Mouse (Mus musculus): ENCODE data around the gene Spsb2. TPM values are rescaled to one million over a fixed set of nuclear protein-coding genes. Genes with fewer than 3 reads are reported as not detected.
"Not testable (repeated sequence)": the region's sequence is repeated elsewhere in the genome, so short reads cannot be mapped to it uniquely, and the experiment has no call there.

Gene Spsb2
- polyA plus RNA-seq, 1 experiment from 2014 or later: 8.2 TPM

- ATAC-seq: no peak
- WGBS: 93% methylated on average over 3 of the region's 3 CpGs
- Histone ChIP-seq H3K9me3 (no peaks in the 10 kb centered on the region), H3K27ac (no peak overlapping the region), H3K4me2 (replicated peaks) (no peak overlapping the region), H3K4me3 (replicated peaks) (no peak overlapping the region), H3K36me3 (no peaks in the 10 kb centered on the region), H3K27me3 (peaks cover 4% of the 10 kb centered on the region), H3K4me1 (replicated peaks) (peaks cover 31% of the 10 kb centered on the region), H3K9ac (replicated peaks) (no peak overlapping the region)
These were observed 4.1 kb upstream of the Spsb2 start for GRCm38 (mm10) chr6:124804341-124804740.

GRCm38 (mm10) chr6:124805341-124806321, 2.8 kb upstream of the Spsb2 start:
- Histone ChIP-seq H3K36me3 (no peaks in the 10 kb centered on the region), H3K4me3 (replicated peaks) (peak overlapping the region; percentile 39), H3K9me3 (no peaks in the 10 kb centered on the region), H3K27me3 (peaks cover 4% of the 10 kb centered on the region), H3K27ac (peak overlapping the region; percentile 64), H3K4me1 (replicated peaks) (peaks cover 41% of the 10 kb centered on the region), H3K9ac (replicated peaks) (peak overlapping the region; percentile 52), H3K4me2 (replicated peaks) (peak overlapping the region; percentile 64)
- ATAC-seq: peak; percentile 80
- 2% methylated on average over 34 of the region's 34 CpGs for WGBS

- ATAC-seq: no peak
- peak overlapping the region; percentile 64 for H3K4me2 ChIP-seq (replicated peaks)
- H3K9me3 ChIP-seq: no peaks in the 10 kb centered on the region
- H3K4me3 ChIP-seq (replicated peaks): no peak overlapping the region
- H3K27me3 ChIP-seq: peaks cover 4% of the 10 kb centered on the region
- peak overlapping the region; percentile 64 for H3K27ac ChIP-seq
- WGBS: 75% methylated on average over 7 of the region's 7 CpGs
- peaks cover 4% of the 10 kb centered on the region for H3K36me3 ChIP-seq
- H3K9ac ChIP-seq (replicated peaks): no peak overlapping the region
- H3K4me1 ChIP-seq (replicated peaks): peaks cover 42% of the 10 kb centered on the region
These were observed 1.9 kb upstream of the Spsb2 start for GRCm38 (mm10) chr6:124806446-124807140.

GRCm38 (mm10) chr6:124807366-124807765, 1.1 kb upstream of the Spsb2 start:
- Histone ChIP-seq H3K27me3 (peaks cover 3% of the 10 kb centered on the region), H3K4me3 (replicated peaks) (no peak overlapping the region), H3K4me1 (replicated peaks) (peaks cover 49% of the 10 kb centered on the region), H3K27ac (no peak overlapping the region), H3K9me3 (no peaks in the 10 kb centered on the region), H3K9ac (replicated peaks) (no peak overlapping the region), H3K36me3 (peaks cover 12% of the 10 kb centered on the region), H3K4me2 (replicated peaks) (no peak overlapping the region)
- ATAC-seq: no peak
- WGBS: 94% methylated on average over 4 of the region's 4 CpGs

GRCm38 (mm10) chr6:124807986-124808357, 489 bp upstream of the Spsb2 start:
- WGBS: 87% methylated on average over 6 of the region's 6 CpGs
- Histone ChIP-seq H3K4me3 (replicated peaks) (peak overlapping the region; percentile 54; the same call in 1 of the 2 replicates), H3K9me3 (no peaks in the 10 kb centered on the region), H3K4me1 (replicated peaks) (peaks cover 55% of the 10 kb centered on the region), H3K27me3 (no peaks in the 10 kb centered on the region), H3K27ac (peak overlapping the region; percentile 74; the same call in 1 of the 2 replicates), H3K9ac (replicated peaks) (no peak overlapping the region), H3K4me2 (replicated peaks) (peak overlapping the region; percentile 96), H3K36me3 (peaks cover 14% of the 10 kb centered on the region)
- no peak for ATAC-seq

- Histone ChIP-seq H3K27me3 (no peaks in the 10 kb centered on the region), H3K9ac (replicated peaks) (peak overlapping the region; percentile 71), H3K4me2 (replicated peaks) (peak overlapping the region; percentile 96), H3K9me3 (no peaks in the 10 kb centered on the region), H3K27ac (peak overlapping the region; percentile 74), H3K36me3 (peaks cover 14% of the 10 kb centered on the region), H3K4me1 (replicated peaks) (peaks cover 64% of the 10 kb centered on the region), H3K4me3 (replicated peaks) (peak overlapping the region; percentile 54)
- WGBS: under 1% methylated on average over 35 of the region's 35 CpGs
- peak; percentile 14 for ATAC-seq
These were observed 752 bp downstream of the Spsb2 start for GRCm38 (mm10) chr6:124809052-124809774.

GRCm38 (mm10) chr6:124809775-124810538, 1.5 kb downstream of the Spsb2 start:
- H3K36me3 ChIP-seq: peaks cover 16% of the 10 kb centered on the region
- H3K4me1 ChIP-seq (replicated peaks): peaks cover 72% of the 10 kb centered on the region
- no peaks in the 10 kb centered on the region for H3K9me3 ChIP-seq
- peak overlapping the region; percentile 71 for H3K9ac ChIP-seq (replicated peaks)
- peak overlapping the region; percentile 96 for H3K4me2 ChIP-seq (replicated peaks)
- 44% methylated on average over 14 of the region's 14 CpGs for WGBS
- ATAC-seq: peak; percentile 1; the same call in 1 of the 2 replicates
- H3K4me3 ChIP-seq (replicated peaks): peak overlapping the region; percentile 54
- no peaks in the 10 kb centered on the region for H3K27me3 ChIP-seq
- H3K27ac ChIP-seq: peak overlapping the region; percentile 74

- WGBS: 86% methylated on average over 11 of the region's 11 CpGs
- H3K4me2 ChIP-seq (replicated peaks): not testable (repeated sequence)
These were observed 2.3 kb downstream of the Spsb2 start for GRCm38 (mm10) chr6:124810566-124811402.

GRCm38 (mm10) chr6:124811403-124811665, 2.9 kb downstream of the Spsb2 start:
- H3K4me2 ChIP-seq (replicated peaks): no peak overlapping the region
- H3K27ac ChIP-seq: no peak overlapping the region
- 88% methylated on average over 4 of the region's 4 CpGs for WGBS
- peaks cover 30% of the 10 kb centered on the region for H3K36me3 ChIP-seq
- no peak overlapping the region for H3K9ac ChIP-seq (replicated peaks)
- peaks cover 61% of the 10 kb centered on the region for H3K4me1 ChIP-seq (replicated peaks)
- H3K27me3 ChIP-seq: no peaks in the 10 kb centered on the region
- H3K4me3 ChIP-seq (replicated peaks): no peak overlapping the region
- no peaks in the 10 kb centered on the region for H3K9me3 ChIP-seq
- ATAC-seq: no peak

More at GRCm38 (mm10) chr6:124810566-124811402, 2.3 kb downstream of the Spsb2 start:
- not testable (repeated sequence) for H3K9me3 ChIP-seq; H3K9ac ChIP-seq (replicated peaks); H3K27ac ChIP-seq; H3K27me3 ChIP-seq; H3K4me3 ChIP-seq (replicated peaks); ATAC-seq
- Histone ChIP-seq H3K36me3 (peaks cover 24% of the 10 kb centered on the region), H3K4me1 (replicated peaks) (peaks cover 67% of the 10 kb centered on the region)

GRCm38 (mm10) chr6:124811701-124812560, 3.5 kb downstream of the Spsb2 start:
- 87% methylated on average over 24 of the region's 24 CpGs for WGBS
- ATAC-seq: no peak
- Histone ChIP-seq H3K4me2 (replicated peaks) (peak overlapping the region; percentile 88), H3K27ac (no peak overlapping the region), H3K36me3 (peaks cover 36% of the 10 kb centered on the region), H3K9ac (replicated peaks) (peak overlapping the region; percentile 80; the same call in 1 of the 2 replicates), H3K4me3 (replicated peaks) (peak overlapping the region; percentile 63), H3K27me3 (no peaks in the 10 kb centered on the region), H3K9me3 (no peaks in the 10 kb centered on the region), H3K4me1 (replicated peaks) (peaks cover 56% of the 10 kb centered on the region)
